Mouse (Mus musculus) midbrain, embryonic 16.5 days (tissue): ENCODE measurements around the gene Dhx58. TPM values are rescaled to one million over a fixed set of nuclear protein-coding genes. Genes with fewer than 3 reads are reported as not detected.
"Not testable (repeated sequence)": the region's sequence is repeated elsewhere in the genome, so short reads cannot be mapped to it uniquely, and the experiment has no call there.

Experiments used
- ATAC-seq: fragments of 200-750 bp; cut with Nextera tagmentation; 2 replicates; pipeline ENCODE4 v1.8.0; 2017; ENCODE audit warnings: moderate TSS enrichment
- H3K27ac ChIP-seq: fragments of 300-500 bp; sonication (generic); 2 replicates; pipeline ENCODE4 v1.5.1; 2014; ENCODE audit warnings: mild to moderate bottlenecking, low read length, mixed read lengths
- H3K27me3 ChIP-seq: fragments of 300-500 bp; sonication (generic); 2 replicates; pipeline ENCODE4 v1.6.1; 2014; ENCODE audit warnings: low read depth, low read length, mixed read lengths; ENCODE audit not compliant: control insufficient read depth, insufficient read depth
- H3K36me3 ChIP-seq: fragments of 300-500 bp; sonication (generic); 2 replicates; pipeline ENCODE4 v1.6.1; 2014; ENCODE audit warnings: mild to moderate bottlenecking, low read length, moderate library complexity, mixed read lengths; ENCODE audit not compliant: control insufficient read depth, insufficient read depth
- H3K4me1 ChIP-seq: fragments of 300-500 bp; sonication (generic); 2 replicates; pipeline ENCODE4 v1.6.1; 2014; ENCODE audit warnings: mild to moderate bottlenecking, low read length, mixed read lengths; ENCODE audit not compliant: control insufficient read depth, insufficient read depth
- H3K4me2 ChIP-seq: fragments of 300-500 bp; sonication (generic); 2 replicates; pipeline ENCODE4 v1.6.1; 2014; ENCODE audit warnings: mild to moderate bottlenecking, low read length, mixed read lengths
- H3K4me3 ChIP-seq: fragments of 300-500 bp; sonication (generic); 2 replicates; pipeline ENCODE4 v1.5.1; 2014; ENCODE audit warnings: low read depth, mild to moderate bottlenecking, low read length, moderate library complexity, mixed read lengths
- H3K9ac ChIP-seq: fragments of 300-500 bp; sonication (generic); 2 replicates; pipeline ENCODE4 v1.6.1; 2014; ENCODE audit warnings: low read depth, low read length, mixed read lengths
- H3K9me3 ChIP-seq: fragments of 300-500 bp; sonication (generic); replicated peaks from 2 replicates; pipeline ENCODE4 v1.6.1; 2014; ENCODE audit warnings: mild to moderate bottlenecking, low read length, mixed read lengths; ENCODE audit not compliant: control insufficient read depth, poor library complexity, severe bottlenecking
- WGBS: fragments of 180-500 bp; shearing (Covaris S2); extraction: QIAGEN DNeasy Blood & Tissue Kit; methylation state at CpG from one replicate; pipeline ENCODE4 v1.1.7; 2014; 5-methylcytosine and 5-hydroxymethylcytosine counted together
- polyA plus RNA-seq: library from polyadenylated mRNA; unstranded; fragments of >200 nt; fragmentation: Nextera tagmentation; extraction: Ambion mirVana; gene quantifications from 2 replicates; pipeline ENCODE4 v1.2.1, GENCODE M21; 2015

The Dhx58 gene
- polyA plus RNA-seq, 1 experiment from 2014 or later: 2.8 TPM

DNA sequence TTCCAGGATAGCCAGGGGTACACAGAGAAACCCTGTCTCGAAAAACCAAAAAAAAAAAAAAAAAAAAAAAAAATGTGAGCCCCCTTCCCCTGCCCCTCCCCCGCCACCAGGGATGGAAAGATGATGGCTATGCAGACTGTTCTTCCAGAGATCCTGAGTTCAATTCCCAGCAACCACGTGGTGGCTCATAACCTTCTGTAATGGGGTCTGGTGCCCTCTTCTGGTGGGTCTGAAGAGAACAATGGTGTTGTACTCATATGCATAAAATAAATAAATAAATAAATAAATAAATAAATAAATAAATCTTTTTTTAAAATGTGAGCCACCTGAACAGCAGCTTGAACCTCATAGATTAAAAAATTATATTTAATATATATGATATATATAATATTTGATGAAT lies 48.5 kb downstream of the Dhx58 start:
- not testable (repeated sequence) for H3K4me1 ChIP-seq, H3K4me3 ChIP-seq, H3K27ac ChIP-seq, H3K36me3 ChIP-seq, ATAC-seq, H3K9ac ChIP-seq, H3K9me3 ChIP-seq, H3K27me3 ChIP-seq, H3K4me2 ChIP-seq
- 53% methylated on average over 2 of the region's 3 CpGs for WGBS

DNA sequence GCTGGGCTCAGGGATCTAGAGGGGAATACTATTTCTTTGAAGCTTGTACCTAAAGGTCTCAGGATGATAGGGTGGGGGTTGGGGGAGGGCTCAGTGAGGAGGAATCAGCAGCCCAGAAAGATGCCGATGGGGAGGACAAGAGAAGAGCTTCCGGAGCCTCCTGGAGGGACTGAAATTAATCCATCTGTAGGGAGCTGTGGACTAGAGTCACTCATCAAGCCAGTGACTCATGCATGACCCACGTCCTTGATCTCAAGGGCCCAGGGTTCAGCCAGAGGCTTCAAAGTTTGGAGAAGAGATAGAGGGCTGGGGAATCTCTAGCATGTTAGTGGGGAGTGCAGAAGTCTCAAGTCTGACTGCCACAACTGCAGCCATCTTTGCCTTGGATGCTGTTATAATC lies 52.3 kb downstream of the Dhx58 start:
- Histone ChIP-seq H3K27me3 (peaks cover 15% of the 10 kb centered on the region), H3K4me1 (no peaks in the 10 kb centered on the region), H3K9me3 (no peaks in the 10 kb centered on the region), H3K4me3 (no peak overlapping the region), H3K4me2 (no peak overlapping the region), H3K36me3 (no peaks in the 10 kb centered on the region), H3K27ac (no peak overlapping the region), H3K9ac (no peak overlapping the region)
- 15% methylated on average over 3 of the region's 3 CpGs for WGBS
- ATAC-seq: no peak

DNA sequence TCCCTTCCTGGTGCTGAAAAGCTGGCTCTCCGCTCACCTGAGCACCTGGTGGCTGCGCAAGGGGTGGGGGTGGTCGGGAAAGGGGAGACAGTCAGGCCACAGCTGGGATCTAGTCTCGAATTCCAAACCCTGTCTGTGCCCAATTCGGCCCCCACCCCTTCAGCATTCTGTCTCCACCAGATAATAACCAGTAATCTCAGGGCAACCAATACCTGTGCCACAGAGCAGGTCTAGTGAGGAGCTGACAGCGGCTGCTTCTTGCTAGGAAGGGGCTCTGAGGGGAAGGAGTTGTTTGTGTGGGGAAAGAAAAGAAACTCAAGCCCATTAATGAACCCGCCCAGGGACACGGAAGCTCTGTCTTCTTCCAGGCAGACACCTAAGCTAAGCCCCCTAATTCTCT lies 52.9 kb downstream of the Dhx58 start:
- H3K9ac ChIP-seq: no peak overlapping the region
- no peak overlapping the region for H3K4me2 ChIP-seq
- no peaks in the 10 kb centered on the region for H3K36me3 ChIP-seq
- no peak overlapping the region for H3K4me3 ChIP-seq
- no peaks in the 10 kb centered on the region for H3K4me1 ChIP-seq
- 14% methylated on average over 7 of the region's 8 CpGs for WGBS
- no peak for ATAC-seq
- H3K27me3 ChIP-seq: peaks cover 15% of the 10 kb centered on the region
- no peaks in the 10 kb centered on the region for H3K9me3 ChIP-seq
- H3K27ac ChIP-seq: no peak overlapping the region

DNA sequence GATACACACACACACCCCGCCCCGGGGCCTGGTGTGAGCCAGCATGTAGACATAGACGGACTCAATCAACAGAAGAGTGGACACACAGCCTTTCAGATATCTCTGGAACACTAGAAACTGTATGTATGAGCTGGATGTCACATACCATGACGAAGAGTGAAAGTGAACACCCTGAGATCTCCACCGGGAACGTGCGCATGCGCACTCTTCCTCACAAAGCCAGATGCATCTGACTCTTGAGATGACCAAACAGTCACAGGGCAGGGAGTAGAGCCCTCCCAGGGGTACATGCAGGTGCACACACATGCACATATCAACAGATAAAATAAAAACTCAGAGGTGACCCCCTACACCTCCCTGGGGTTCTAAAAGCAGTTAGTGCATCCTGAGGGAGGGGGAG lies 55.7 kb downstream of the Dhx58 start:
- no peak overlapping the region for H3K9ac ChIP-seq
- 87% methylated on average over 8 of the region's 8 CpGs for WGBS
- H3K27ac ChIP-seq: no peak overlapping the region
- no peaks in the 10 kb centered on the region for H3K9me3 ChIP-seq
- peaks cover 5% of the 10 kb centered on the region; the same call in 1 of the 2 replicates for H3K4me1 ChIP-seq
- H3K4me2 ChIP-seq: no peak overlapping the region
- H3K36me3 ChIP-seq: no peaks in the 10 kb centered on the region
- no peak overlapping the region for H3K4me3 ChIP-seq
- no peak for ATAC-seq
- peaks cover 15% of the 10 kb centered on the region for H3K27me3 ChIP-seq

DNA sequence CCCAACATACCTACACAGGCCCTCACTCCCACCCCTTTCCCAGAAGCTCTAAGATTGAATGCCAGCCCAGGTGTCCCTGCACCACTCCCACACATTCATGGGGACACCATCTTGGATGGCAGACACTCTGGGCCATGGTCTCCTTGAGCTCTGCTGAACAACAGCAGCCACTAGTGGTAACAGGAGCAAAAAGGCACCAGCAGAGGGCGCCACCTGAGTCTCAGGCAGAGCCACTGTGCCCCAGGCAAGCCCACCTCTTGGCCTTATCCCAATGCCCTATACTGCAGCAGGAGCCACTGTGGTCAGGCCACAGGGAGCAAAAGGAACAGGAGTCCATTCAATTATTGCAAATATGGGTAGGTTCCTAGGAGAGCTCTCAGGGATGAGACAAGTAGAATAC lies 57.8 kb downstream of the Dhx58 start:
- Histone ChIP-seq H3K4me1 (peaks cover 5% of the 10 kb centered on the region; the same call in 1 of the 2 replicates), H3K4me3 (no peak overlapping the region), H3K9me3 (no peaks in the 10 kb centered on the region), H3K9ac (no peak overlapping the region), H3K36me3 (no peaks in the 10 kb centered on the region), H3K27me3 (peaks cover 15% of the 10 kb centered on the region), H3K4me2 (no peak overlapping the region), H3K27ac (no peak overlapping the region)
- WGBS: 5% methylated on average over 1 of the region's 1 CpGs
- ATAC-seq: no peak

Other genes with a start within 250 kb of the Dhx58 start
- gene Klhl11, start 231.5 kb downstream of the Dhx58 start, polyA plus RNA-seq: 10.3 and 11.0 TPM in 2 replicates
- 218 and 229 TPM in 2 replicates for gene Acly, start 176.3 kb downstream of the Dhx58 start, polyA plus RNA-seq
- 2.9 and 3.5 TPM in 2 replicates for gene Ttc25, start 158.7 kb downstream of the Dhx58 start, polyA plus RNA-seq
- 46.5 and 57.8 TPM in 2 replicates for gene Cnp, start 129.4 kb downstream of the Dhx58 start, polyA plus RNA-seq
- gene Nkiras2, start 85.0 kb downstream of the Dhx58 start, polyA plus RNA-seq: 97.7 TPM in 2 replicates
- gene Dnajc7, start 84.1 kb downstream of the Dhx58 start, polyA plus RNA-seq: 289 and 327 TPM in 2 replicates
- gene Zfp385c, start 11.8 kb downstream of the Dhx58 start, polyA plus RNA-seq: 0.41 and 0.92 TPM in 2 replicates
- 64.9 and 65.9 TPM in 2 replicates for gene Kat2a, start 8.2 kb upstream of the Dhx58 start, polyA plus RNA-seq
- 0.34 TPM in 1 of 2 replicates, not detected in the other for gene Hspb9, start 9.6 kb upstream of the Dhx58 start, polyA plus RNA-seq
- gene Rab5c, start 33.9 kb upstream of the Dhx58 start, polyA plus RNA-seq: 41.1 and 43.3 TPM in 2 replicates
- gene Kcnh4, start 55.7 kb upstream of the Dhx58 start, polyA plus RNA-seq: 11.4 and 12.3 TPM in 2 replicates
- gene Hcrt, start 58.7 kb upstream of the Dhx58 start, polyA plus RNA-seq: 2.5 and 4.6 TPM in 2 replicates
- 6.8 and 7.5 TPM in 2 replicates for gene Ghdc, start 66.7 kb upstream of the Dhx58 start, polyA plus RNA-seq
- 17.5 and 22.9 TPM in 2 replicates for gene Stat5b, start 146.5 kb upstream of the Dhx58 start, polyA plus RNA-seq
- gene Stat5a, start 155.1 kb upstream of the Dhx58 start, polyA plus RNA-seq: 2.1 and 3.2 TPM in 2 replicates
- gene Stat3, start 235.3 kb upstream of the Dhx58 start, polyA plus RNA-seq: 37.3 and 39.0 TPM in 2 replicates